Mouse (Mus musculus) heart, postnatal 10 days (tissue): Measurements from ENCODE around the gene BC034090. TPM values are rescaled to one million over a fixed set of nuclear protein-coding genes. Genes with fewer than 3 reads are reported as not detected.

ENCODE experiments used
- total RNA-seq, 2 experiments: library from RNA; stranded (reverse); gene quantifications; 2 replicates each; pipeline ENCODE4 v1.2.3; 2021

The BC034090 gene
- total RNA-seq, 2 experiments from 2014 or later: 53.6 to 56.7 TPM

Other genes starting within 250 kb of the BC034090 start
- 10 to 100 TPM; 20.4 to 22.6 TPM for gene Ier5, start 144.8 kb downstream of the BC034090 start, total RNA-seq
- 10 to 100 TPM in 1 of 2 experiments, 1 to 10 TPM in 1; 8.9 to 11.9 TPM for gene Mr1, start 97.6 kb downstream of the BC034090 start, total RNA-seq
- gene Stx6, start 85.7 kb downstream of the BC034090 start, total RNA-seq: 10 to 100 TPM; 46.2 to 50.5 TPM
- gene Xpr1, start 173.0 kb upstream of the BC034090 start, total RNA-seq: 10 to 100 TPM; 38.5 to 39.0 TPM